Mouse (Mus musculus) hindbrain, postnatal 0 days (tissue): ENCODE results near the gene Scml4. TPM values are rescaled to one million over a fixed set of nuclear protein-coding genes. Genes with fewer than 3 reads are reported as not detected.
A peak's percentile ranks its signal among the peaks of the same experiment; 100 is the strongest.

Experiments
- ATAC-seq: fragments of 200-750 bp; cut with Nextera tagmentation; 2 replicates; pipeline ENCODE4 v1.8.0; 2017; ENCODE audit warnings: mild to moderate bottlenecking, moderate TSS enrichment, moderate library complexity
- DNase-seq: peaks from one replicate; pipeline ENCODE4 v3.0.0-alpha.2; 2015; ENCODE audit warnings: low spot score
- H3K27ac ChIP-seq: fragments of 300-500 bp; sonication (generic); 2 replicates; pipeline ENCODE4 v1.5.1; 2014; ENCODE audit warnings: mild to moderate bottlenecking
- H3K27me3 ChIP-seq: fragments of 300-500 bp; sonication (generic); 2 replicates; pipeline ENCODE4 v1.6.1; 2014; ENCODE audit warnings: low read length, mixed read lengths; ENCODE audit not compliant: insufficient read depth
- H3K36me3 ChIP-seq: fragments of 300-500 bp; sonication (generic); 2 replicates; pipeline ENCODE4 v1.6.1; 2014; ENCODE audit warnings: low read length, mixed read lengths; ENCODE audit not compliant: insufficient read depth
- H3K4me1 ChIP-seq: fragments of 300-500 bp; sonication (generic); 2 replicates; pipeline ENCODE4 v1.6.1; 2014; ENCODE audit warnings: antibody characterized with exemption, low read length, mixed read lengths; ENCODE audit not compliant: insufficient read depth
- H3K4me2 ChIP-seq: fragments of 300-500 bp; sonication (generic); 2 replicates; pipeline ENCODE4 v1.6.1; 2014; ENCODE audit warnings: low read depth, mild to moderate bottlenecking, low read length, moderate library complexity, mixed read lengths
- H3K4me3 ChIP-seq: fragments of 300-500 bp; sonication (generic); 2 replicates; pipeline ENCODE4 v1.5.1; 2014; ENCODE audit warnings: low read length
- H3K9ac ChIP-seq: fragments of 300-500 bp; sonication (generic); replicated peaks from 2 replicates; pipeline ENCODE4 v1.6.1; 2014; ENCODE audit warnings: mild to moderate bottlenecking, low read length, moderate library complexity, mixed read lengths
- H3K9me3 ChIP-seq: fragments of 300-500 bp; sonication (generic); 2 replicates; pipeline ENCODE4 v1.6.1; 2016; ENCODE audit warnings: low read length, mixed read lengths
- CTCF ChIP-seq: IDR thresholded peaks from 2 replicates; pipeline ENCODE4 v1.5.1; 2016; ENCODE audit warnings: antibody characterized with exemption, control low read depth, low read depth
- WGBS: fragments of 180-500 bp; shearing (Covaris S2); extraction: QIAGEN DNeasy Blood & Tissue Kit; methylation state at CpG from one replicate; pipeline ENCODE4 v1.1.7; 2014; 5-methylcytosine and 5-hydroxymethylcytosine counted together
- polyA plus RNA-seq: library from polyadenylated mRNA; unstranded; fragments of >200 nt; fragmentation: Nextera tagmentation; extraction: Ambion mirVana; gene quantifications from 2 replicates; pipeline ENCODE4 v1.2.1, GENCODE M21; 2015
- total RNA-seq: library from RNA; depleted of rRNA; stranded (reverse); fragments of >200 nt; gene quantifications from 2 replicates; pipeline ENCODE4 v1.2.3, GENCODE M21; 2014

Scml4 gene
- total and polyA plus RNA-seq, 2 experiments from 2014 or later, result 7.0 to 16.4 TPM

DNA sequence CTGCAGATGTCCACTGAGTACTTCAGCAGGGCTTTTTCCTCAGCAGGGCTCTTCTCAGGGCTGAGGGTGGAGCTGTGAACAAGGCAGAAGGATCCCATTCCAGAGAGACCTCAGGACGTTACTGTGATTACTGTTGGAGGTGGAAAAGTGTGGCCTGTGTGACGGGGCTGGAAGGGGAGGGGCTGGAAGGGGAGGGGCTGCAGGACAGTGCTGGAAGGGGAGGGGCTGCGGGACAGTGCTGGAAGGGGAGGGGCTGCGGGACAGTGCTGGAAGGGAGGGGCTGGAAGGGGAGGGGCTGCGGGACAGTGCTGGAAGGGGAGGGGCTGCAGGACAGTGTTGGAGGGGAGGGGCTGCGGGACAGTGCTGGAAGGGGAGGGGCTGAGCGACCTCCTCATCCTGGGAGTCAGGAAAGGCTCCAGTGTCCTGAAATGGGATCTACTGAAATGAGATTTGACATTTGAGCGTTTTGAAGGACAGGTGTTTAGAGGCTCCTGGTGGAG lies 90.1 kb downstream of the Scml4 start:
- Histone ChIP-seq H3K4me2 (0 out of 2 replicates have a peak overlapping the region, but pooled peaks have one; percentile 18), H3K27ac (no peak overlapping the region), H3K27me3 (no peaks in the 10 kb centered on the region), H3K9ac (no peak overlapping the region), H3K4me1 (no peaks in the 10 kb centered on the region), H3K4me3 (no peak overlapping the region), H3K36me3 (no peaks in the 10 kb centered on the region), H3K9me3 (no peaks in the 10 kb centered on the region)
- 3% methylated on average over 8 of the region's 8 CpGs for WGBS
- DNase-seq (no peak), ATAC-seq (peak; percentile 70)
- TF ChIP-seq CTCF, result no peak

- no peak overlapping the region for H3K9ac ChIP-seq
- H3K27me3 ChIP-seq, result no peaks in the 10 kb centered on the region
- H3K27ac ChIP-seq, result no peak overlapping the region
- no peak overlapping the region for H3K4me3 ChIP-seq
- H3K4me1 ChIP-seq, result no peaks in the 10 kb centered on the region
- DNase-seq (no peak), ATAC-seq (0 out of 2 replicates have a peak, but pooled peaks have one; percentile 48)
- H3K4me2 ChIP-seq, result no peak overlapping the region
- no peaks in the 10 kb centered on the region for H3K36me3 ChIP-seq
- no peak for TF ChIP-seq CTCF
- WGBS, result 58% methylated on average over 20 of the region's 20 CpGs
- no peaks in the 10 kb centered on the region for H3K9me3 ChIP-seq
These were observed 91.2 kb downstream of the Scml4 start for GRCm38 (mm10) chr10:42951078-42952045.

DNA sequence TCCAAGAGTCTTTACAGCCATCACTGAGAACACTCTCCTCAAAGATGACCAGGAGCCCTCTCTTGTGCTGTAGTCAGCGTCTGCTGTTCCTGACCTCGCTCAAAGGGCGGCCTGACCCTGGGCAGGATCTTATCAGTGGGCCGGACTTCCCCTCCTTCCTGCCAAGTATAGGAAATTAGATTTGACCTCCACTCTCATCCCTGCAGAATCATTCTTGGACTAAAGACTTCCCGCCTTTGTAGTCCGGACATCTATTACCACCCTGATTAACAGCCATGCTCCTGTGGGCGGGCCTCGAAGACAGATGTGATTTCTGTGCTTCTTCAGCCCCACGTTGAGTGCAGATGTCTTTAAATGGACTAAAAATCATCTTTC lies 91.9 kb downstream of the Scml4 start:
- ATAC-seq, result no peak
- no peak overlapping the region for H3K4me2 ChIP-seq
- H3K4me3 ChIP-seq, result no peak overlapping the region
- H3K27ac ChIP-seq, result no peak overlapping the region
- H3K9me3 ChIP-seq, result no peaks in the 10 kb centered on the region
- DNase-seq, result no peak
- no peaks in the 10 kb centered on the region for H3K36me3 ChIP-seq
- H3K27me3 ChIP-seq, result no peaks in the 10 kb centered on the region
- H3K9ac ChIP-seq, result no peak overlapping the region
- 69% methylated on average over 9 of the region's 9 CpGs for WGBS
- no peak for TF ChIP-seq CTCF
- no peaks in the 10 kb centered on the region for H3K4me1 ChIP-seq

- Histone ChIP-seq H3K4me3 (no peak overlapping the region), H3K36me3 (no peaks in the 10 kb centered on the region), H3K27ac (no peak overlapping the region), H3K9ac (no peak overlapping the region), H3K9me3 (no peaks in the 10 kb centered on the region), H3K27me3 (no peaks in the 10 kb centered on the region), H3K4me1 (0 out of 2 replicates have a peak, but pooled peaks cover 3% of the 10 kb centered on the region), H3K4me2 (no peak overlapping the region)
- ATAC-seq (no peak), DNase-seq (no peak)
- TF ChIP-seq CTCF, result no peak
- 76% methylated on average over 5 of the region's 5 CpGs for WGBS
These were observed 93.4 kb downstream of the Scml4 start for GRCm38 (mm10) chr10:42953601-42954000.

- 0 out of 2 replicates have a peak, but pooled peaks cover 3% of the 10 kb centered on the region for H3K4me1 ChIP-seq
- H3K4me3 ChIP-seq, result no peak overlapping the region
- H3K9ac ChIP-seq, result no peak overlapping the region
- no peak overlapping the region for H3K4me2 ChIP-seq
- DNase-seq (no peak), ATAC-seq (no peak)
- TF ChIP-seq CTCF, result no peak
- H3K36me3 ChIP-seq, result no peaks in the 10 kb centered on the region
- H3K27ac ChIP-seq, result no peak overlapping the region
- WGBS, result 94% methylated on average over 3 of the region's 3 CpGs
- H3K27me3 ChIP-seq, result no peaks in the 10 kb centered on the region
- H3K9me3 ChIP-seq, result no peaks in the 10 kb centered on the region
These were observed 95.0 kb downstream of the Scml4 start for GRCm38 (mm10) chr10:42955205-42955604.

- H3K27me3 ChIP-seq, result no peaks in the 10 kb centered on the region
- H3K36me3 ChIP-seq, result no peaks in the 10 kb centered on the region
- ATAC-seq (peak; percentile 87), DNase-seq (peak; percentile 91)
- H3K9me3 ChIP-seq, result no peaks in the 10 kb centered on the region
- 3% methylated on average over 21 of the region's 21 CpGs for WGBS
- peak overlapping the region; percentile 34; the same call in 1 of the 2 replicates for H3K9ac ChIP-seq
- peak overlapping the region; percentile 34 for H3K4me3 ChIP-seq
- no peak overlapping the region for H3K27ac ChIP-seq
- 0 out of 2 replicates have a peak, but pooled peaks cover 3% of the 10 kb centered on the region for H3K4me1 ChIP-seq
- peak; percentile 91 for TF ChIP-seq CTCF
- peak overlapping the region; percentile 61 for H3K4me2 ChIP-seq
These were observed 97.9 kb downstream of the Scml4 start for GRCm38 (mm10) chr10:42957881-42958651.
